Mouse (Mus musculus) spleen, adult 18-20 months (tissue): Measurements from ENCODE around the gene Zfp36l2.
A peak's percentile ranks its signal among the peaks of the same experiment; 100 is the strongest.

Source experiments
- DNase-seq, 2 experiments: peaks; one replicate each; pipeline ENCODE4 v3.0.0; 2022; ENCODE audit warnings: mixed read lengths in 2 of 2

Zfp36l2 gene

DNA sequence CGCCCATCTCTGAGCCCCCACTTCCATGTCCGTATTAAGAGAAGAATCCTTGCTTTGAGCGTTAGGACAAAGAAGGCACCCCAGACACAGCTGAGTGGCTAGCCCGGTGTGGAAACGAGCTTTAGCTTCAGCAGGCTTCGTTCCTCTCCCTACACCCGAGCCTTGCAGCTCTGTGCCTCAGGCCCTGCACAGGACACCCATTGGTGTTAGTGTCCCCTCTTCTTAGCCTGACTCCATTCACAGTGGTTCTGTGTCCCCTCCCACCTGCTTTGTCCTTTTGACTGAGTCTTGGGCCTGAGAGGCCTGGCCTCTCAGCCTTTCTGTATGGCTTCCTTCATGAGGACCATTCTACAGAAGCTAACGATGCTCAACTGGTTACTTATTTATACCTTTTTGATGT is 37.5 kb downstream of the Zfp36l2 start:
- peak in 1 of 2 experiments; percentile 2 for DNase-seq

DNA sequence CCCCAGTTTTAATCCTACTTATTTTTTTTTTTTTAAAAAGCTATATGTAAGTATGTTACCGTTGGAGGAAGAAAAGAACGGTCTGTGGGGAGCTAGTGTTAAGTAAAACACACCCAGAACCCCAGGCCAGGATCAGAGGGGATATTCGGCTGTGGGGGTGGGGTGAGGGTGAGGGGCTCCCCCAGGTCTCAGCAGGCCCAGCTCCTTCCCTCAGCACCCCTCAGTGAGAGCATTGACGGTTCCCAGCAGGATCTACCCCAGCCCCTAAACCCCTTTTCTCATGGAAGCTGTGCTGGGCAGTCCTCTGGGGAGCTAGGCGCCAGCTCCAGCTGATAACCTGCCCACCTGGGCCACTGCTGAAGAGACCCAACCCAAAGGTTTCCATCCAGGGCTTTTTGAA is 38.2 kb downstream of the Zfp36l2 start:
- peak in 1 of 2 experiments; percentile 3 for DNase-seq

DNA sequence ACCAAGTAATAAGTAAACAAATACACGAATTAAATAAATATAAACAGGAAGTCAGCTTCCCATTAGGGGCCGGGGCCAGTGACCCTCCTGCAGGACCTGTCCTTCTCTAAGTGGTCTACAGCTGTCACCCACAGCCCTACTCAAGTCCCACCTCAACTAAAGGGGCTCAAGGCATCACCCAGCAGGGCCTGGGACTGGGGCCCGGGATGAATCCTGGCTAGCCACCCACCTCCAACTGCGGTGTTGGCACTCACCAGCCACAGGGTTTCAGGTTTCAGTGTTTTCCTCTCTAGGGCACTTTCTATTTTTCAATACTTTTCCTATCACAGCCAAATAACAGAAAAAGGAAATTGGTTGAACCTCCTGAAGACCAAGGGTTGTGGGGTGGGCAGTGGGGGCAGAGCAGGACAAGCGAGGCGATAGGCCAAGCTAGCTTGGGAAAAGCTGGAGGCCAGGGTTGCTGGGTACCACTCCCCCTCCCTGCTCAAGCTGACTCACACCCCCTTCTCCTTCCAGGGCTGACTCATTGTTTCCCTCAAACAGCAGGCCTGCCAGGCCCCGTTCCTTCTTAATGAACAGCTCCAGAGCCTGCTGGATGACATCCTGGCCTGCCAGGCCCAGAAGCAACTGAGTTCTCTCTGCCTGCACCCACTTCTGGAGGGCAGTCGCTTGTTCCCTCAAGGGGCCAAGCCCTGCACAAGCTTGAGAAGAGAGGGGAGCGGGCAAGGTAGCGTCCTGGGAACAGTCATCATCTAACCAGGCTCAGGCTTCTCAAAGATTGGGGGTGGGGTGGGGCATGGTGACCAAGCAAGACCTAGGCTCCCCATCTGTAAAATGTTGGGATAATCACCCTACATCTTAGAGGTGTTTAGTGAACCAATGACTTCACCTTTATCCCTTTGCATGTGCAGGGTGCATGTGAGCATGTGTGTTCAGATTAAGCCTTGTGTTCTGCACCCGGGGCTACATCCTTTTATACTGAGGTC is 39.0 kb downstream of the Zfp36l2 start:
- peak in 1 of 2 experiments; percentile 10 for DNase-seq

DNA sequence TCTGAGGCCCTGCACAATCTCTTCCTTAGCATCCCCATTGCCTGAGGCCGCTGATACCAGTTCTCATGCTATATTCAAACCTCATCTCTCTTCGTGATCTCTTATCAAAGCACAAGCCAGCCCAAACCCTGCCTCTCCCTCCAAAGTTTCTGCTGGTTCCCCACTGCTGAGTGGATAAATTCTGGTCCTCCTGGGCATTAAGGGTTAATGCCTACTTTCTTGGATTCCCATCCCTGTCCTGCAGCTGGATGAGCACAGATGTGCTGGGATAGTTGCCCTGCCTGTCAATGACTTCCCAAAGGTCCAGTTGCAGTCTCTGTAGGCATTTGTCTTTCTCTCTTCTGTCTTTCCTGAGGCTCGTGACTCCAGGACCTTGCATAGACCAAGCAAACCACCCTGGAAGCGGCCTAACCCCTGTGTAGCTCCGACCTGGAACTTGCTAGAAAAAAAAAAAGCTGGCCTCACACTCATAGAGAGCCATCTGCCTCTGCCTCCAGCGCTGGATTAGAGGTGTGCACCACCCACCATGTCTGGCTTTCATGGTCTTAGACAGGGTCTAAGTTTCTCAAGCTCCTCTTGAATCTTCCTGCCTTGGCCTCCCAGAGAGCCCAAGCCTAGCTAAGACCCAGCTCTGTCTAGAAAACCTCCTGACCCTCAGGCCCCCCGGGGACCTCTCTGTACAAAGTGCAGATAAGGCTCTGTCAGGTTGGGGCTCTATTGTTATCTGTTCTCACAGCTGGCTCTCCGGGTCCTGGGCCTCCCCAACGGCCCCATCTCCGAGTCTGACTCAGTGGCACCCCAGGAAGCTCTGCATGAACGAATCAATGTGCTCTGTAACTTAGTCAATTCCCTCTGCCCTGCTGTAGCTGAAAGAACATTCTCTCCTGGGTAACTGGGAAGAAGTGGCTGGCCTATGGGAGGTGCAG is 40.3 kb downstream of the Zfp36l2 start:
- no peak for DNase-seq

DNA sequence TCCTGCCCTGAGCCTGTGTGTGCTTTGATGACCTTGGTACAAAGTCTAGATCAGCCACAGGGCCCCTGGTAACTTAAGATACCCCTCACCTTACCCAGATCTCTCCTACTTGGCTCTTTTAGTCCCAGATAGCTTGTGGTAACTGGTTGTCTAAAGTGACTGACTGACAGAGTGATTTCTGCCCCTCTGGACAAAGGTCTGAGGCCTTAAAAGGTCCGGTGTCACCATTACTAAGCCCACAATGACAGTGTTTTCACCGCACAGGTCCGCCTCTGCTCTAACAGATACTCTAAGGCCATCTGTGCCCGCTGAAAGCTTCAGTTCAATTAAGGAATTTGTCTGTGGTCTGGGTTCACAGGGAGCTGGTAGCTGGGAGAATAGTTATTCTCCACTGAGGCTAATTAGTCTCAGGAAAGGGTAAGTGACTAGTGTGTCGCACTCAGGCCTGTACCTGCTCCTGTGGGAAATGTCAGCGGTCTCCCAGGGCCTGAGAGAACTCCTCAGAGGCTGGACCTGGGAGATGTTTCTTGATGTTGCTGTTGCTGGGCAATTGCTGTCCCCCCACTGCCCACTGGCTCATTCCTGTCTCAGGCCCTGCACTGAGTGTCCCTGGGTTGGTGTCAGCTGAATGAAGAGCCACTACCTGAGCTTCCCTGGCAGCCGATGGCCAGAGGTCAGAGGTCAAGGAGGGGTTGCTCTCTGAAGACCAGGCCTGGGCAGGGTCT is 41.1 kb downstream of the Zfp36l2 start:
- DNase-seq, result no peak

DNA sequence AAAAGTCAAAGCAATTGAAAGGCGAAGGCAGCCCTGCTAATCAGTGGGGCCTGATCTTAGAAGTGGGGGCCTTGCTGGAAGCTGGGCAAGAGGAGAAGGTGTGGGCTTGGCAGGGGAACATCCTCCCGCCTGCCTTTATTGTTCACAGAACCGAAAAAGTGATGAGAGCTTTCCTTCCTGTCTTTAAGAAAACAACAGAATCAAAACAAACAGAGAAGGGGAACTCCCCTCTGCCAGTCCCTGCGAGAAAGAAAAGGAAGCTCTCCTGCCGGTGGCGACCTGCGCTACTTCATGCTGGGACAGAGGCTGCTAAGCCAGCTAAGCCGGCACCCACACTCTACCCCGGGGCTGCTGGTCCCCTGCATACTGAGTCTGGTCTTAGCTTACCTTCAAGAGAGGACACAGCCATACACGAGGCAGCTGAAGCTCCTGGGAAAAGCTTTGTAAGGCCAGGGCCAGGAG is 41.9 kb downstream of the Zfp36l2 start:
- DNase-seq, result peak; percentile 74 to 80

DNA sequence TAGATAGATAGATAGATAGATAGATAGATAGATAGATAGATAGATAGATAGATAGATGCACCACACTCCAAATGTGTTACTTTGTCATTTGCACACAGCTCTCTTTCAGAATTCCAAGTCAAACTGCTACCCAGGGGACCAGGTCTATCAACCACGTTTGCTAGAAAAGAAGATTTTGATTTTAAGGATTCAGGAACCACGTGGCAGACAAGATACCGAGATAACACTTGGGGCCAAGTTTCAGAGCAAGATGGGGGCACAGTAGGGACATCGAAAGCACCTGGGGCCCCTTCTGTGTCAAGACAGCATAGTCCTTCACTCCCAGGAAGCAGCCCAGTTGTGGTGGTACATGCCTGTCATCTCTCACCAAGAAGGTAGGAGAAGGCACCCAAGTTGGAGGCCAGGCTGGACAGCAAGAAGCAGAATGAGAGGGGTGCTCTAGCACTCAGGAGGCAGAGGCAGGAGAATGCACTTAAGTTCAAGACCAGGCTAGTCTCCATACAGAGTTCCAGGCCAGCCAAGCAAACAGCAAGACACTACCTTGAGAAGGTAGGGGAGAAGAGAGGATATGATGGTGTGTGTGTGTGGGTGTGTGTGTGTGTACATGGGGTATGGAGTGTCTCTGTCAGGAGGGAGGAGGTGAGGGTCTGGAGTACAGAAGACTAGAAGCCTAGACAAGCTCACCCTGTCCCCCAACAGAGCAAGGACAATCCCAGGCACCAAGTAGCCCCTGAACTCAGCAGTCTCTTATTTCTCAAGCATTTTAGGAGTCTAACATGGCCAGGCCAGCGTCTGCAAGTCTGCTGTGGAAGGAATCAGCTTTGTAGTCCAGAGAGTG is 42.8 kb downstream of the Zfp36l2 start:
- DNase-seq, result no peak

DNA sequence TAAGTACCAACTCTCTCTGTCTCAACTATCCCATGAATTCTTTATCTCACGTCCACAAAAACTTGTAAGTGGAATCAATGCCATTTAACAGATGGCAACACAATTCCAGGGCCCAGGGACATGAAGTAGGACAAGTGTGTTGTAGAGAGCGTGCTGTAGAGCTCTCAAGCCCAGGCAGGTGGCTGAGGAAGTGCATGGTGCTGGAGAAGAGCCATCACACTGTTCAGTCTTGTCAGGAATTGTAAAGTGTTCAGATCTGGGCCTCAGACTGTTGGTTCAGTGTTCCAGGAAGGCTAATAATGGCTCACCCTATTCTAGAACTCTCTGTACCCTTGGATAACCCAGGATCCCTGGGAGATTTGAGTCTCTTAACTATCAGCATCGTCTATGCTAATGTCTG is 43.6 kb downstream of the Zfp36l2 start:
- no peak for DNase-seq

DNA sequence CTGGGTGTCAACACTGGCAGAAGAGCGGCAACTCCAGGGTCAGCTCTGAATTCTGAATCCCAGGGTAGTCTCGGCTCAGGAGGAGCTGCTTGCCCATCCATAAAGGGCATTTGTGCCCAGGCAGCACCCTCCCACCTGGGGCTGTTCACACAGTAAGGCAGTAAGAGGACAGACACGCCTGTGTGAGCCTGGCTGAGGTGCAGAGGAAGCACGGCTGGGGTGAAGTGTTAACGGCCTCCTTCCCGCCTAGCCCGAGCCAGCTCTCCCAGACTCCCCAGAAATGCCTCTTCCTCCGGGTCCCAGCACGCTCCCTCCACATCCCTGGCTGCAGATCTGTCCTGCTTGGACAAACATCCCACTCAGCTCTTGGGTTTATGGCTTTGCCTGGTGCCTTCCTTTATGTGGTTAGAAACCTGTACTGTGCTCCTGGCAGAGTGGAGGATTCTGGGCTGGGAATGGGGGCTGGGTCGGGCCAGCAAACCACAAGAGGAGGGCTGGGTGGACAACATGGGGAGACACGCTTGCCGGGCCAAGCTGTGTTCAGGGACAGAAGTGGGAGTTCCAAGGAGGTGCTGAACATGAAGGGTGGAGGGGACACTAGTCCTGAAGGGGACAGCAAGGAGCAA is 44.4 kb downstream of the Zfp36l2 start:
- peak; percentile 66 to 68 for DNase-seq

DNA sequence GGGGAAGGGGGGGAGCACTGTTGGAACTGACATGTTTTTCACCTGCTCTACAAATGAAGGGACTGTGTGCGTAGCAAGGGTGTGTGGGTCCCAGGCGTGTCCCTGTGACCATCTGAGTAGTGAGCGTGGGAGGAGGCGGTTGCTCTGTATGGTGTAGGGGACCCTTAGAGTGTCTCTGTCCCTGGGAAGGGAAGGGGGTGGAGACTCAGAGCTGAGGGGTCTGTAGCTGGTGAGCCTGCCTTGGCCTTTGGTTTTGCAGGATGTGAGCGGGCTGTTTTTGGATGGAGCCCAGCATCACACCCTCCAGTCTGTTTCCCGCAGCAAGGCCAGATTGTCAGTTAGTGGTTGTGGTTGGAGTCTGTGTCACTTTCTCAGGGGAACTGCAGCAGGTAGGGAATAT is 46.1 kb downstream of the Zfp36l2 start:
- no peak for DNase-seq

DNA sequence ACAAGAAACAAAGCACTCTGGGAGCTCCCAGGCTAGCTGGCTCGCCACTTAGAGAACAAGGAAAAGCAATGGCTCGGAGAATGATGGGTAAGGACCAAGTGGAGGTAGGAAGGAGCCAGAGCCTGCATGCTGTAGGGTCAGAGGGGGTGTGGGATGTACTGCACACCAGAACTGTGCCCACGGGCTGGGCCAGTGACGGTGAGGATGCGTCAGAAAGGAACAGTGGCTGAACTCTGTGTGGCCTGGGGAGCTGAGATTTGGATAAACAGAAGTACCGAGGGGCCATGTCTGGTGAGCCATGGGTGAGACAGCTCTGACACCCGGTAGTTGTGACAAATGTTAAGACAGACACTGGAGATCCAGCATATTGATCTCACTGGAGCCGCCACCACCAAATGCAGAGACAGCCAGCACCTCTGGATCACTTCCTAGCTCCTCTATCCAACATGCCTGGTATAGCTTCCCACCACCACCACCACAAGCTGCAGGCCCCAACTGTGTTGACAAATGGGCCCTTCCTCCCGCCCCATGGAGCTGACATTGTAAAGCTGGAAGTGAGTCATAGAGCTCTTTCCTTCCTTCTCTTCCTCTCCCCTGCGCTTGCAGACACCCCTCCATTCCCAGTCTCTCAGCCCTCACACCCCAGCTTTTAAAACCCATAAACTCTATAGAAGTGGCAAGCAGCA is 46.8 kb downstream of the Zfp36l2 start:
- no peak for DNase-seq

DNA sequence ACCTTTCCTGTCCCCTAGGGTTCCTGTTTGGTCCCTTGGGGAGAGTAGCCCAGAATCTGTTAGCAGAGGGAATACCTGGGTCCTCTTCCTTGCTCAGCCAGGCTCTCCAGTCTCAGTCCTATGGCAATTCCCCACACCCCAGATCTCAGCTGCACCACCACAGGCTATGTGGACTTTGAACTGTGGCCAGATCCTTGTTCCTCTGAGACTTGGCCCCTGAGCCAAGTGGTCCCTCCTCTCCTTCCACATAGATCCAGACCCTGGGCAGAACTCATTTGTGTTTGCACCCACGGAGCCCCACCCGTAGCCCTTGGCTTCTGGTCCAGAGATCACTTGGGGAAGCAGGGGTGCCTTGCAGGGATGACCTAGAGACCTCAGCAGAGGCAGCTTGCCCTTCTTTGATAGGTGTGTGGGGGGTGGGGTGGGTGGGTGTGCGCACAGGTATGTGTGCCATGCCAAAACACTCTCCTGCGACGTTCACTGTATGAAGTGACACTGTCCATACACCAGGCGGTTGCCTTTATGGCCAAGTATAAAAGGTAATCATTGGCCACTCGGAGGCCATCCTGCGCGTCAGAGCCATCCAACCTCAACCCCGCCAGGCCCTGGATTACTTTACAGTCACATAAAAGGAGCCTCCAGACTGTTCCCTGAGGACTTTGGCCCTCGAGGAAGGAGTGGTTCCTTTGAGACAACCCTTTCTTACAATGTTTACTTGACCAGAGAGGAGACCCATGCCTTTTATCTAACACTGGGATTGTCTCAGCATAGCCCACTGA is 50.2 kb downstream of the Zfp36l2 start:
- DNase-seq, result no peak

DNA sequence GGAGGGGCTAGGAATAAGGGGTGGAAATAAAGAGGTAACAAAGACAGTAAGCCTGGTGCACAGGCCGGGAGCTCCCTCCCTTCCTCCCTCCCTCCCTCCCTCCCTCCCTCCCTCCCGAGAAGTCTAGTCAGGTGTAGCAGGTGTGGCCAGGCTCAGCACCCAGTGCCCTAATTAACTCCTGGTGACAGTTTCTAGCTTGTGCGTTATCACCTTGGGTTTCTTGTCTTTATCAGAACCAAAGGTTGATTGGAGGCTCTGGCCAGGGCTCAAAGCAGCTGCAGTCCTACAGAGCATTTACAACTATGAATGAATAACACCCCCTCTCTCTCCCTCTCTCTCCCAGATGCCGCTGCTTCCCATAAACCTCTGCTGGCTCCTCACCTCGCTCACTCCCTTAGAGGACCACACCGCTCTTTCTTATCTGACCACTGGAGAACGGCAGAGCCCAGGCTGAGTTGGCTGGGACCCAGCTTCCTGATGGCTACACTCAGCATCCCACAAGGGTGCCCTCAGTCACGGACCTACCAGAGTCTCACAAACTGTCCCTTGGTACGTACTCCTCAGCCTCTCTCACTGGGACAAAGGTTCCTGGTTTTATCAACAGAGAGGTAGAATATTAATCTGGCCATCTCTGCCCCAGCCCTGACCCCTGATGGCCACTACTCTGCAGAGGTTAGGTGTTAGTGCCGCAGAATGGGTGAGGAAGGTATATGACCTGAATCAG is 50.9 kb downstream of the Zfp36l2 start:
- no peak for DNase-seq

DNA sequence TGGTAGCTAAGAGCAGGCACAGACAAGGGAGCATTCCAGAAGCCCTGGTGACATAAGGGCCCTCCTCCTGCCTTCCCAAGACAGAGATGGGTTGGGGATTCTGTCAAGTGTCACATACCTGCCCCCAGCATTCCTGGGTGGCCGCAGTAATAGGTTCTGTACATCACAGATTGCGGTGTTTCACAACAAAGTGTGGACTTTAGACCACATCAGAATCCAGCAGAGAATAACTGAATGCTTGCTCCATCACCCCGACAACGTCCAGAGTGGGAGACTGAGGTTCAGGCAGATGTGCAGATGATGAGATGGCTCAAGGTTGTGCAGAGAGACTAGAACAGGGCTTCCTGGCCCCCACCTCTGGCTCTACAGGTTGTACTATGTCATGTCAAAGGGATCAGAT is 51.5 kb downstream of the Zfp36l2 start:
- no peak for DNase-seq

DNA sequence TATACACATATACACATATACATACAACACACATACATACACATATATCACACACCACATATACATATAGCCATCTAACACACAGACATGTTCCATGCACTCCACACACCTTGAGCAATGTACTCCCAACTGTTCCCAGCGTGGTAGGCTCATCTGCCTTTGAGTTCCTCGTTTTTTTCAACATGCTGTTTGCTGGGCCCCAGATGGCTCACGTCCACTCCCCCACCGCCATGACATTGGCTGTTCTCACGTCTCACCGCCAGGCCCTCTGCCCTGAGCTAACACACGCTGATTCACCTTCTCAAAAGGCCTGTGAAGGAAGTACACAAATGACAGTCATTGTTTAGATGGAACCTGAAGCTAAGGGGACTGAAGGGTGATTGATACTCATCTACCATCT is 52.5 kb downstream of the Zfp36l2 start:
- no peak for DNase-seq
